Mouse (Mus musculus): ENCODE measurements around the gene 4933402N22Rik. TPM values are rescaled to one million over a fixed set of nuclear protein-coding genes. Genes with fewer than 3 reads are reported as not detected.
"Not testable (repeated sequence)": the region's sequence is repeated elsewhere in the genome, so short reads cannot be mapped to it uniquely, and the experiment has no call there.

Gene 4933402N22Rik
- polyA plus RNA-seq (2017; shearing (Covaris generic)): under 1 TPM in 1 of 3 experiments, not detected in 2; 0.62 TPM

GRCm38 (mm10) chr5:11917743-11918142, at the start of gene 4933402N22Rik:
TSS of gene 4933402N22Rik (plus strand) at chr5:11918043.
- ATAC-seq: not testable (repeated sequence)

GRCm38 (mm10) chr5:11923790-11924189, 5.9 kb downstream of the 4933402N22Rik start:
- ATAC-seq: not testable (repeated sequence)

Other genes starting within 250 kb of the 4933402N22Rik start
- gene Gm8922, start 236.1 kb upstream of the 4933402N22Rik start, polyA plus RNA-seq (2017; shearing (Covaris generic)): under 1 TPM in 1 of 3 experiments, not detected in 2; 0.94 TPM
- 1 to 10 TPM in 1 of 3 experiments, not detected in 2; 1.1 TPM for gene Gm8926, start 147.5 kb upstream of the 4933402N22Rik start, polyA plus RNA-seq (2017; shearing (Covaris generic))
- gene Gm6465, start 72.5 kb upstream of the 4933402N22Rik start, polyA plus RNA-seq (2017; shearing (Covaris generic)): not detected